Mouse (Mus musculus) regulatory T cell (primary cell): ENCODE data around the gene Faap24.

Experiments
- in situ Hi-C: fragments of 300-600 bp; cut with MboI, MseI; formaldehyde crosslinking; loops from one replicate; pipeline ENCODE4 v1.15.1; 2025; ENCODE audit warnings: high pct_unique_total_duplicates

Faap24 gene

GRCm38 (mm10) chr7:35372483-35373017 lies 24.1 kb downstream of the Faap24 start:
- in situ Hi-C loops = loop anchor here (10.0 kb wide), 1 partner anchor 1232 kb away; no protein-coding TSS in a partner anchor

- in situ Hi-C loops = loop anchor here (10.0 kb wide), 1 partner anchor 1234 kb away; no protein-coding TSS in a partner anchor
These were observed 25.5 kb downstream of the Faap24 start for GRCm38 (mm10) chr7:35371096-35371495.

GRCm38 (mm10) chr7:35365161-35365910 lies 31.3 kb downstream of the Faap24 start:
- in situ Hi-C loops = no loop called here

- in situ Hi-C loops = no loop called here
These were observed 33.8 kb downstream of the Faap24 start for GRCm38 (mm10) chr7:35362868-35363267.

- in situ Hi-C loops = no loop called here
These were observed 34.4 kb downstream of the Faap24 start for GRCm38 (mm10) chr7:35362253-35362652.

GRCm38 (mm10) chr7:35357621-35358020 lies 39.0 kb downstream of the Faap24 start:
- in situ Hi-C loops = no loop called here

GRCm38 (mm10) chr7:35355303-35355872 lies 41.2 kb downstream of the Faap24 start:
- in situ Hi-C loops = no loop called here

GRCm38 (mm10) chr7:35353306-35353705 lies 43.3 kb downstream of the Faap24 start:
- in situ Hi-C loops = no loop called here

GRCm38 (mm10) chr7:35351155-35351554 lies 45.5 kb downstream of the Faap24 start:
- in situ Hi-C loops = no loop called here

GRCm38 (mm10) chr7:35349886-35350684 lies 46.6 kb downstream of the Faap24 start:
- in situ Hi-C loops = no loop called here

- in situ Hi-C loops = no loop called here
These were observed 47.6 kb downstream of the Faap24 start for GRCm38 (mm10) chr7:35349022-35349421.

- in situ Hi-C loops = no loop called here
These were observed 48.5 kb downstream of the Faap24 start for GRCm38 (mm10) chr7:35347918-35348700.

GRCm38 (mm10) chr7:35344785-35345330 lies 51.8 kb downstream of the Faap24 start:
- in situ Hi-C loops = no loop called here

- in situ Hi-C loops = no loop called here
These were observed 54.1 kb downstream of the Faap24 start for GRCm38 (mm10) chr7:35342498-35342897.
